23 mouse cellular contexts compared by ENCODE assay signal in the genomic region with DNA sequence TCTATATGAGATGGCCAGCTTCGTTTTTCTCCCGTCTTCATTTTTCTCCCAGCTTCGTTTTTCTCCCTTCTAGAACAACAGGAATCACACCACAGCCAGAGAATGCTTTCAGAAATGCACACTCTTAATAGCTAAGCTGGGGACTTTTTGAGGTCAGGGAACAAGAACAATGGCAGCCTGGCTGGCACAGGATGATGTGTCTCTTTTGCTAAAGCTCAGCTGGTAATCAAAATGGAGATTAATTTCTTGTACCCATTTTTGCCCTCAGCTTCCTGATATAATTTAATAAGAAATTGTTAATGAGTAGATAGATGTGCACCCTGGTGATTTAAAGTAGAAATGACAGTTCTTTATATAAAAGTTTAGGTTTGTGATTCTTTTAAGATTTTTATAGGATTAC. TPM values are rescaled to one million over a fixed set of nuclear protein-coding genes. Genes with fewer than 3 reads are reported as not detected.
DNase-seq lines count a peak whose midpoint lies in the region; ATAC-seq and TF ChIP-seq lines count a peak whose summit lies in the region.
"Had no signal": no experiment of that assay in that cellular context is flagged by ENCODE, and none has a peak within 500 bp of the region (broad histone marks: within the 10 kb centered on the region; RNA-seq: fewer than 3 reads in every experiment).

No protein-coding gene starts in this region.

- 76% methylated on average over 3 of the region's 3 CpGs for WGBS in heart, embryonic 12.5 days
- WGBS in hindbrain, embryonic 12.5 days = 56% methylated on average over 3 of the region's 3 CpGs

- H3K9ac ChIP-seq in heart, embryonic 12.5 days = no peak overlapping the region
- no peak overlapping the region for H3K9ac ChIP-seq in hindbrain, embryonic 12.5 days
- H3K9ac ChIP-seq: embryonic facial prominence, embryonic 13.5 days; forebrain, embryonic 13.5 days; forebrain, embryonic 15.5 days; forebrain, postnatal 0 days had no signal

- H3K4me1 ChIP-seq in heart, embryonic 12.5 days (replicated peaks) = no peaks in the 10 kb centered on the region; the same call in 1 of the 2 replicates
- no peaks in the 10 kb centered on the region for H3K4me1 ChIP-seq in hindbrain, embryonic 12.5 days
- H3K4me1 ChIP-seq: embryonic facial prominence, embryonic 13.5 days; forebrain, embryonic 13.5 days; forebrain, embryonic 15.5 days had no signal

- DNase-seq in heart, adult 11 months = peak; percentile 12
- DNase-seq in brain, embryonic 14.5 days (ENCODE audit: low read depth) = peak; percentile 28
- peak; percentile 91 for DNase-seq in retina, postnatal 1 day
- no peak for DNase-seq in kidney, postnatal 25 days
- DNase-seq: adrenal gland, adult 8-10 months; adrenal gland, postnatal 14 days; adrenal gland, postnatal 36 days; cerebellum, adult 11 months; cerebellum, adult 18-20 months; cerebellum, adult 8-10 months; cerebellum, adult 9-11 months; cerebellum, postnatal 14 days; cerebellum, postnatal 36 days; forebrain, postnatal 0 days had no signal

- H3K27me3 ChIP-seq in heart, embryonic 12.5 days (replicated peaks) = no peaks in the 10 kb centered on the region; the same call in none of the 2 replicates
- no peaks in the 10 kb centered on the region for H3K27me3 ChIP-seq in hindbrain, embryonic 12.5 days
- H3K27me3 ChIP-seq: embryonic facial prominence, embryonic 13.5 days; forebrain, embryonic 13.5 days; forebrain, embryonic 15.5 days had no signal

- no peak for ATAC-seq in heart, embryonic 12.5 days (ENCODE audit: insufficient number of reproducible peaks, low FRiP score)
- ATAC-seq in hindbrain, embryonic 12.5 days (ENCODE audit: low FRiP score) = no peak
- ATAC-seq: activated CD4-positive, CD25-positive, alpha-beta regulatory T cell, adult 4 months; forebrain, embryonic 13.5 days; forebrain, embryonic 15.5 days; forebrain, postnatal 0 days; Patski had no signal

- no peak for TF ChIP-seq CTCF in brain, embryonic 14.5 days (IDR thresholded peaks at IDR 0.05; ENCODE audit: borderline replicate concordance, extremely low read depth, insufficient read depth, insufficient read length)

- no peaks in the 10 kb centered on the region for H3K36me3 ChIP-seq in heart, embryonic 12.5 days
- H3K36me3 ChIP-seq in hindbrain, embryonic 12.5 days = no peaks in the 10 kb centered on the region
- H3K36me3 ChIP-seq: embryonic facial prominence, embryonic 13.5 days; forebrain, embryonic 15.5 days had no signal

- no peak for TF ChIP-seq POLR2A in brain, embryonic 14.5 days (IDR thresholded peaks at IDR 0.05; ENCODE audit: borderline replicate concordance, extremely low read depth, insufficient read depth, insufficient read length, poor library complexity, severe bottlenecking)

- no peak overlapping the region for H3K27ac ChIP-seq in heart, embryonic 12.5 days (ENCODE audit: poor library complexity, severe bottlenecking)
- no peak overlapping the region for H3K27ac ChIP-seq in hindbrain, embryonic 12.5 days
- H3K27ac ChIP-seq: embryonic facial prominence, embryonic 13.5 days; forebrain, embryonic 13.5 days; forebrain, embryonic 15.5 days had no signal

- H3K4me2 ChIP-seq in heart, embryonic 12.5 days = no peak overlapping the region
- no peak overlapping the region for H3K4me2 ChIP-seq in hindbrain, embryonic 12.5 days (replicated peaks)
- H3K4me2 ChIP-seq: embryonic facial prominence, embryonic 13.5 days; forebrain, embryonic 13.5 days; forebrain, embryonic 15.5 days had no signal

- peaks cover 10% of the 10 kb centered on the region for H3K9me3 ChIP-seq in heart, embryonic 12.5 days (replicated peaks)
- H3K9me3 ChIP-seq in hindbrain, embryonic 12.5 days (replicated peaks) = peaks cover 5% of the 10 kb centered on the region; the same call in 1 of the 2 replicates
- H3K9me3 ChIP-seq: embryonic facial prominence, embryonic 13.5 days; forebrain, embryonic 13.5 days; forebrain, embryonic 15.5 days had no signal

- H3K4me3 ChIP-seq in heart, embryonic 12.5 days = no peak overlapping the region
- H3K4me3 ChIP-seq in hindbrain, embryonic 12.5 days = no peak overlapping the region
- H3K4me3 ChIP-seq: embryonic facial prominence, embryonic 13.5 days; forebrain, embryonic 13.5 days; forebrain, embryonic 15.5 days had no signal

RNA-seq across cellular contexts. Expression of a gene that starts 52.8 kb away (rescaled TPM):
- polyA plus RNA-seq in heart, embryonic 12.5 days (2016; fragmentation: Nextera tagmentation; extraction: Ambion mirVana) = 0.17 TPM in 1 of 2 replicates, not detected in the other
- polyA plus RNA-seq in brain, embryonic 14.5 days (2012; rRNA removed) = 0.10 TPM in 1 of 2 replicates, not detected in the other
- not detected in 2 replicates for polyA plus RNA-seq in hindbrain, embryonic 12.5 days (2016; fragmentation: Nextera tagmentation; extraction: Ambion mirVana)
- polyA plus RNA-seq: activated CD4-positive, CD25-positive, alpha-beta regulatory T cell, adult 4 months; C2C12; forebrain, embryonic 11.5 days; forebrain, embryonic 15.5 days; Patski had no signal

Comparison
In these comparisons a context has a peak if more than half of its experiments do, and no peak if none do; other contexts are left out.
1. DNase-seq: peak in heart, adult 11 months (single experiment), brain, embryonic 14.5 days (single experiment) and retina, postnatal 1 day (single experiment); none in kidney, postnatal 25 days (0 of 2).